Mouse (Mus musculus) testis, postnatal 14 days (tissue): Measurements from ENCODE around the gene Cox8a.

ENCODE experiments used
- DNase-seq: peaks from one replicate; pipeline ENCODE4 v3.0.0; 2021; ENCODE audit warnings: low spot score

Cox8a gene

DNA sequence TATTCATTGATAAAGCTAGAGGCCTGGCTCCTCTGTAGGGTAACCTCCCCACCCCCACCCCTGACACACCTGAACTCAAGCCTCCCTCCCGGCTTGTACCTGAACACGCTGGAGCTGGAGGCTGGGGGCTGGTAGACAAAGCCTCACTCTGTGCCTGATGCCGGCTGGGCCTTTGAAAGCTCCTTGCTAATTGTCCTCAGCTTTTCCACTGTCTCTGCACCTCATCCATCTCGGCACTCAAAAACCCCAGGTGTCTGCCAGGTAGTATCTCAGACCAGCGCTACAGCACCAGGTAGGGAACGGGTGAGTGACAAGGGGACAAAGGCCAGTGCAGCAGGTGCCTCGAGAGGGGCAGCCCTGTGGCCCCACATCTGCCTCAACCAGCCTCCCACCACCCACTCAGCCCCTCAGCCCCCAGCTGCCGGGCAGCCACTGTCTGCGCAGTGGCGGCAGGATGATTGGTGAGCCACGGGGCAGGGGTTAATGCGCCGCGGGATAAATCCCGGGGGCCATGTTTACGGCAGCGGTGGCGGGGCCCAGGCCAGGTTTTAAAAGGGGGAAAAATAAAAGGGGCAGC is 31.6 kb downstream of the Cox8a start:
- DNase-seq = no peak

GRCm38 (mm10) chr19:7185059-7185458 is 32.4 kb downstream of the Cox8a start:
- DNase-seq = no peak

DNA sequence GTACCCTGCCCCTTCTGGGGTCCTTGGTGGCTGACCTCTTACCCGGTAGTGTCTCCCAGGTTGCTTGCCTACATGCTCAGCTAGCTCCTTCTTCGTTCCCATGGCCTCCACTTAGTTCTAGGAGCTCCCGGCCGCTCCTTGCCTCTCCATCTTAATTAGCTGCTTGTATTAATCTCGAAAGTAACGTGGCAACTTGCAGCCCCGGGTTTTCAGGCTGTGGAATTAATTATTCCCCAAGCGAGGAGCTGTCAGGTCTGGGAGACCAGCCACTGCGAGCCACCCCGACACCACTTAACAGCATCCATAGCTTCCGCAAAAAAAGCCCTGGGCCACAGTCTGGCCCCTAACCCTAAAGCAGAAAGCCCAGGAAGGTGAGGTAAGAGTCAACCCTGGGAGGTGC is 34.0 kb downstream of the Cox8a start:
- no peak for DNase-seq

DNA sequence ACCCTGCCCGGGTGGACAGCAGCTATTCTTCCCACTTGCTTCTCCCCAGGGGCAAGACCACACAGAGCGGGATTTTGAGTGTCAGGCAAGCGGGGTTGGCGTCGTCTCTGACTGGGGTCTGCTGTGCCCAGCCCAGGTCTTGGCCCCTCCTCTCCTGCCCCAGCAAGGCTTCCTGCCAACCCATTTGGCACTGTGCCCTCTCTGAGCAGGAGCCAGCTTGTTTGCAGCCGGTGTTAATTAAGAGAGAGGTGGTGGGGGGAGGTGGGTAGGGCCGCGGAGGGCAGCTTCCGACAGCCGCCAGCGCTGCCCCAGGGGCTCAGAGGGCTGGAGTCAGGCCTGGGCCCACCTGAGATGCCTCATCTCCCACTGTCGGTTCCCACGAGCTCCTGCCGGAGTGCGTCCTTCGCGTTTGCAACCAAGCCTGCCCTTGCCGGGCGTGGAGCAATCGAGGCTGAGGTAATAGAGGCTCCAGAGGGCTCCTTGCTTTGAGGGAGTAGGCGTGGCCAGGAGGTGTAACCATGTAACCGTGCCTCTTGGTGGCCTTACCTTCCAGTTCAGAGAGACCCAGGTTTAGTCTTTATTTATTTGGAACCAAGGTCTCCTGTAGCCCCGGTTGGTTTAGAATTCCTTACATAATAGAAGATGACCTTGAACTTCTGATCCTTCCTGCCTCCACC is 35.0 kb downstream of the Cox8a start:
- DNase-seq = peak; percentile 77

- no peak for DNase-seq
These were observed 35.9 kb downstream of the Cox8a start for GRCm38 (mm10) chr19:7181496-7181895.

GRCm38 (mm10) chr19:7180756-7181405 is 36.5 kb downstream of the Cox8a start:
- peak; percentile 48 for DNase-seq

GRCm38 (mm10) chr19:7178841-7179452 is 38.5 kb downstream of the Cox8a start:
- no peak for DNase-seq

DNA sequence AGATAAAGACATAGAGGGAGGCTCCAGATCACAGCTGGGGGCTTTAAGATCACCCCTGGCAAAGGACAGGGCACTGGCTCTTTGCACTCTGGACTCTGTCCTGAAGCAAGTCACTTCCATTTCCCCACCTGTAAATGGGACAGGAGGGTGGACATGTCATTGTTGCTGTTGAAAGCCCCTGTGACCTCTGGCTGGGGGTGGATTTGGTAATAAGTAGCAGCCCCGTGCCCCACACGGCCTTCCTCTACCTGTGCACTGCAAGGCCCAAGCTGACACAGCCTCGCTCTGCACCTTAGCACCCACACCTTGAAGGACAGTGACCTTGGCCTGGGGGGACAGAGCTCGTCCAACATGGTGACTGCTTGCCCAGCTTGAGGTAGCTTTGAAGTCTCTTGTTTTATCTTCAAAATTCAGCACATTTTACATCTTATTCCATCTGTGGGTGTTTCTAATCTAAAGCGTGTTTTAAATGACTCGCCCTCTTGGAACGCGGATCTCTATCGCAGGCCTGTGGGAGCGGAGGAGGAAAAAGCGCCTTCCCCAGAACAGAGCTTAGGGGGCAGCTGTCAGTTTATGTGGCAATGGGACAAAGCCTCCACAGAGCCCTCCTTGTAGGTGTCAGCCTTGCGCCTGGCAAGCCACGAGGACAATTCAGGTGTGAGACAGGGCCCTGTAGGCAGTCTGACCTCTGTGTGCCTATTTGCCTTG is 39.5 kb downstream of the Cox8a start:
- no peak for DNase-seq

DNA sequence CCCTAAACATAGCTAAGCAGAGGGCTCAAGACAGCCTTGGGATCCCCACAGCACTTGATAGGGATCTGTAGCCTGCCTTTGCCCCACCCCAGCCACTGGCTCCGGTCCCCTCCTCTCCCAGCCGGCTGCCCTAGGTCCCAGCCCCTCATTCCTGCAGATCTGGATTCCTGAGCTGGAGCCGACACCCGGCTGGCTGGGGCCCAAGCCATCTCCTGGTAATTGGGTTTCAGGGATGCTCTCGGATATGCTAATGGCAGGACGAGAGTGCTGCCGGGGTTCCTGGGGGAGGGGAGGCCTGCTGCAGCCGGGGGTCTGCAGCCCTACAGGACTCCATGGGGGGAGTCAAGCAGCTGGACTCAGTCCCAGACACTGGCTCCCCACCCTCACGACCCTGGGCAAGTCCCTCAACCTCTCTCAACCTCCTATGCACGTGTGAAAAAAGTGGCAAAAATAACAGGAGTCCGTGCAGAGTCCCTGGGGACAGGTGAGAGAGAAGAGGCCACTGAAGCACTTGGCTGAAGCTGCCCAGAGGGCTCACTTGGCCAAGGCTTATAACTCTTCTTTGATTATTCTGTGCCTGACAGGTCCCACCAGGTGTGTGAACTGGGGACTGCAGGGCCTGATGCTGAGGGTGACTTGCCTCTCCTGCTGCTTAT is 41.2 kb downstream of the Cox8a start:
- DNase-seq = no peak

DNA sequence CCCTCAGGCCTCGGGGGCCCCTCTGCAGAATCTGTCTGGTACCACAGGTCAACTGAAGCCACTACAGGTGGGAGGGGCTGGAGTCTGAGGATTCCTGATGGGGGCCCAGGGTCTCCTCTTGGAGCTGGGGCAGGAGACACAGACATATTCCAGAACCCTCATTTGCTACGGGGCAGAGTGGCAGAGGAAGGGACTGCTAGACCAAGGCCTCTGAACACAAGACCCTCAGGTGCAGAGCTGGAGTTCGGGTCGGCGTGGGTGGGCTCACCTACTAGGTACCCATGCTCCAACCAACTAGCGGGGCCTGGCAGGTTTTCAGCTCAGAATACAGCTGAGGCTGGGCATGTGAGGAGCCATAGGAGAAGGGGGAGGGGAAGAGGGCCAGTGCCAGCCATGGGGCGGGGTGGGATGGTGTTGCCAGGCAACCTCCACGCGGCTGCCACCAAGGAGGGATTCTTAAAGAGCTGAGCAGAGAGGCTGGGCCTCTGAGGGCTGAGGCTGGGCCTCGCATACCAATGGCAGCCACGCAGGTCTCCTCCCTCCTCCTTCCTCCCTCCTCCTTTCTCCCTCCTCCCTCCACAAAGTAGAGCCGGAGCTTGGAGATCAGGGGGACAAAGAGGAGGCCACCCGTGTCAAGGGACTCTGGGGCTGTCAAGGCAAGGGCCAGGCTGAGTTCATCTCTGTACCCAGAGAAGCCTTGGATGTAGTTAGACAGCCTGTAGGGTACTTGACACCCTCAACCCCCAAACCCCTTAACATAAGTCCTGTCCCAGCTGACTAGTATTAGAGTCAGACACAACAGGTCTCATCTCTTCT is 45.2 kb downstream of the Cox8a start:
- DNase-seq = no peak

GRCm38 (mm10) chr19:7171447-7171846 is 46.0 kb downstream of the Cox8a start:
- no peak for DNase-seq

GRCm38 (mm10) chr19:7170916-7171315 is 46.5 kb downstream of the Cox8a start:
- no peak for DNase-seq

DNA sequence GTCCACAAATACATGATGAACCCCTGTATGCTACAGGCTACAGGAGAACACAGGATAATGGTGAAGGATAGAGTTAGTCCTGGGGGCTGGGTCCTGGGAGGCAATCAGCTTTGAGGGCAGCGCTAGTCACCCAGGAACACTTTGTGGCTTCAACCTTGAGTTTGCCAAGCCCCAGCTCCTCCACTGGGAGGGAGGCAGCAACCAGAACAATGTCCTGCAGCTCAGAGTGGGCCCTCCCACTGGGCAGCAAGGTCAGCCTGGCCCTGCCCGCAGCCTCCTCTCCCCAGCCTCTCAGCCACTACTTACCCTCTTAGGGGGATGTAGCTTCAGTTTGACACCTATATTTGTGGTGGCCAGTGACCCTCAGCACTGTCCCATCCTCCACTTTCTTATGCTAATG is 49.0 kb downstream of the Cox8a start:
- DNase-seq = peak; percentile 79

GRCm38 (mm10) chr19:7166767-7167166 is 50.6 kb downstream of the Cox8a start:
- DNase-seq = no peak

GRCm38 (mm10) chr19:7166200-7166711 is 51.2 kb downstream of the Cox8a start:
- no peak for DNase-seq

GRCm38 (mm10) chr19:7165509-7166199 is 51.8 kb downstream of the Cox8a start:
- DNase-seq = no peak
